Mouse (Mus musculus): ENCODE measurements at regions not wholly inside any gene's neighbourhood (a gene's known extent, or its start where the extent isn't known, plus 50 kb on each side); places are given as distances from the start of the nearest gene placed in this dataset.

GRCm38 (mm10) chr10:125773541-125773940 is 192.4 kb upstream of the Lrig3 start:
- Histone ChIP-seq H3K4me2 (no peak overlapping the region), H3K9ac (no peak overlapping the region), H3K27me3 (no peaks in the 10 kb centered on the region), H3K36me3 (no peaks in the 10 kb centered on the region), H3K4me1 (no peaks in the 10 kb centered on the region), H3K27ac (no peak overlapping the region), H3K9me3 (no peaks in the 10 kb centered on the region), H3K4me3 (no peak overlapping the region)
- WGBS, result 73% methylated on average over 7 of the region's 7 CpGs
- no peak for ATAC-seq (ENCODE audit: borderline replicate concordance, extremely low read depth, low FRiP score, low TSS enrichment)

- peaks cover 25% of the 10 kb centered on the region for H3K4me1 ChIP-seq
- 46% methylated on average over 6 of the region's 6 CpGs for WGBS
Measured at GRCm38 (mm10) chr10:125782486-125782885, 183.5 kb upstream of the Lrig3 start.

GRCm38 (mm10) chr10:125784896-125785295 is 181.1 kb upstream of the Lrig3 start:
- Histone ChIP-seq H3K9ac (no peak overlapping the region), H3K27me3 (no peaks in the 10 kb centered on the region), H3K9me3 (no peaks in the 10 kb centered on the region), H3K27ac (peak overlapping the region; percentile 76; the same call in 1 of the 2 replicates), H3K4me3 (no peak overlapping the region), H3K4me2 (0 out of 2 replicates have a peak overlapping the region, but pooled peaks have one; percentile 79), H3K4me1 (peaks cover 31% of the 10 kb centered on the region), H3K36me3 (no peaks in the 10 kb centered on the region)
- 8% methylated on average over 2 of the region's 2 CpGs for WGBS
- ATAC-seq (ENCODE audit: borderline replicate concordance, extremely low read depth, low FRiP score, low TSS enrichment), result no peak

More at GRCm38 (mm10) chr10:125782486-125782885, 183.5 kb upstream of the Lrig3 start:
- no peak overlapping the region for H3K4me2 ChIP-seq
- no peaks in the 10 kb centered on the region for H3K36me3 ChIP-seq
- no peaks in the 10 kb centered on the region for H3K9me3 ChIP-seq
- no peak overlapping the region for H3K27ac ChIP-seq
- H3K27me3 ChIP-seq, result no peaks in the 10 kb centered on the region
- ATAC-seq (ENCODE audit: borderline replicate concordance, extremely low read depth, low FRiP score, low TSS enrichment), result no peak
- H3K4me3 ChIP-seq, result no peak overlapping the region
- H3K9ac ChIP-seq, result no peak overlapping the region

GRCm38 (mm10) chr10:125785448-125786196 is 180.3 kb upstream of the Lrig3 start:
- 0 out of 2 replicates have a peak overlapping the region, but pooled peaks have one; percentile 38 for H3K4me3 ChIP-seq

GRCm38 (mm10) chr10:125786197-125786879 is 179.6 kb upstream of the Lrig3 start:
- 6% methylated on average over 10 of the region's 10 CpGs for WGBS
- Histone ChIP-seq H3K4me1 (peaks cover 31% of the 10 kb centered on the region), H3K4me3 (peak overlapping the region; percentile 38), H3K9me3 (no peaks in the 10 kb centered on the region), H3K36me3 (no peaks in the 10 kb centered on the region), H3K4me2 (peak overlapping the region; percentile 79), H3K27ac (peak overlapping the region; percentile 76), H3K9ac (peak overlapping the region; percentile 8; the same call in 1 of the 2 replicates), H3K27me3 (no peaks in the 10 kb centered on the region)
- peak; percentile 52; the same call in 1 of the 2 replicates for ATAC-seq (ENCODE audit: borderline replicate concordance, extremely low read depth, low FRiP score, low TSS enrichment)

More at GRCm38 (mm10) chr10:125785448-125786196, 180.3 kb upstream of the Lrig3 start:
- Histone ChIP-seq H3K9me3 (no peaks in the 10 kb centered on the region), H3K4me1 (peaks cover 31% of the 10 kb centered on the region), H3K9ac (peak overlapping the region; percentile 8; the same call in 1 of the 2 replicates), H3K27me3 (no peaks in the 10 kb centered on the region), H3K4me2 (peak overlapping the region; percentile 79), H3K36me3 (no peaks in the 10 kb centered on the region), H3K27ac (peak overlapping the region; percentile 76)
- peak; percentile 37; the same call in 1 of the 2 replicates for ATAC-seq (ENCODE audit: borderline replicate concordance, extremely low read depth, low FRiP score, low TSS enrichment)
- WGBS, result 3% methylated on average over 16 of the region's 16 CpGs

- no peaks in the 10 kb centered on the region for H3K27me3 ChIP-seq
- WGBS, result 2% methylated on average over 17 of the region's 17 CpGs
- H3K4me1 ChIP-seq, result peaks cover 31% of the 10 kb centered on the region
- peak overlapping the region; percentile 38 for H3K4me3 ChIP-seq
- H3K4me2 ChIP-seq, result peak overlapping the region; percentile 79
- H3K9me3 ChIP-seq, result no peaks in the 10 kb centered on the region
- peak; percentile 80; the same call in 1 of the 2 replicates for ATAC-seq (ENCODE audit: borderline replicate concordance, extremely low read depth, low FRiP score, low TSS enrichment)
- peak overlapping the region; percentile 29 for H3K9ac ChIP-seq
- peak overlapping the region; percentile 76 for H3K27ac ChIP-seq
- no peaks in the 10 kb centered on the region for H3K36me3 ChIP-seq
Measured at GRCm38 (mm10) chr10:125786880-125787337, 179.1 kb upstream of the Lrig3 start.

GRCm38 (mm10) chr10:125787441-125788060 is 178.4 kb upstream of the Lrig3 start:
- Histone ChIP-seq H3K4me2 (peak overlapping the region; percentile 79), H3K4me3 (peak overlapping the region; percentile 38), H3K9me3 (no peaks in the 10 kb centered on the region), H3K9ac (peak overlapping the region; percentile 29; the same call in 1 of the 2 replicates), H3K36me3 (no peaks in the 10 kb centered on the region), H3K4me1 (peaks cover 31% of the 10 kb centered on the region), H3K27me3 (no peaks in the 10 kb centered on the region), H3K27ac (peak overlapping the region; percentile 76)
- no peak for ATAC-seq (ENCODE audit: borderline replicate concordance, extremely low read depth, low FRiP score, low TSS enrichment)
- WGBS, result 14% methylated on average over 19 of the region's 19 CpGs

- ATAC-seq (ENCODE audit: borderline replicate concordance, extremely low read depth, low FRiP score, low TSS enrichment), result no peak
- WGBS, result 94% methylated on average over 2 of the region's 2 CpGs
- no peak overlapping the region for H3K4me3 ChIP-seq
Measured at GRCm38 (mm10) chr10:125788262-125788661, 177.7 kb upstream of the Lrig3 start.

GRCm38 (mm10) chr10:125790924-125791323 is 175.0 kb upstream of the Lrig3 start:
- no peak overlapping the region for H3K4me2 ChIP-seq
- H3K9me3 ChIP-seq, result no peaks in the 10 kb centered on the region
- WGBS, result 84% methylated on average over 2 of the region's 2 CpGs
- no peak overlapping the region for H3K27ac ChIP-seq
- no peak overlapping the region for H3K4me3 ChIP-seq
- H3K27me3 ChIP-seq, result no peaks in the 10 kb centered on the region
- no peak overlapping the region for H3K9ac ChIP-seq
- ATAC-seq (ENCODE audit: borderline replicate concordance, extremely low read depth, low FRiP score, low TSS enrichment), result no peak
- peaks cover 21% of the 10 kb centered on the region for H3K4me1 ChIP-seq
- no peaks in the 10 kb centered on the region for H3K36me3 ChIP-seq

More at GRCm38 (mm10) chr10:125788262-125788661, 177.7 kb upstream of the Lrig3 start:
- Histone ChIP-seq H3K27ac (no peak overlapping the region), H3K36me3 (no peaks in the 10 kb centered on the region), H3K9ac (no peak overlapping the region), H3K9me3 (no peaks in the 10 kb centered on the region), H3K4me1 (peaks cover 31% of the 10 kb centered on the region), H3K4me2 (no peak overlapping the region), H3K27me3 (no peaks in the 10 kb centered on the region)

GRCm38 (mm10) chr10:125794504-125794903 is 171.5 kb upstream of the Lrig3 start:
- Histone ChIP-seq H3K27ac (no peak overlapping the region), H3K36me3 (no peaks in the 10 kb centered on the region), H3K9me3 (no peaks in the 10 kb centered on the region), H3K4me1 (peaks cover 6% of the 10 kb centered on the region; the same call in 1 of the 2 replicates), H3K27me3 (no peaks in the 10 kb centered on the region), H3K9ac (no peak overlapping the region), H3K4me3 (no peak overlapping the region), H3K4me2 (no peak overlapping the region)
- no peak for ATAC-seq (ENCODE audit: borderline replicate concordance, extremely low read depth, low FRiP score, low TSS enrichment)
- 91% methylated on average over 2 of the region's 2 CpGs for WGBS

- H3K4me1 ChIP-seq, result peaks cover 6% of the 10 kb centered on the region; the same call in 1 of the 2 replicates
- H3K27ac ChIP-seq, result no peak overlapping the region
- H3K4me2 ChIP-seq, result no peak overlapping the region
- no peak overlapping the region for H3K9ac ChIP-seq
- ATAC-seq (ENCODE audit: borderline replicate concordance, extremely low read depth, low FRiP score, low TSS enrichment), result no peak
- H3K9me3 ChIP-seq, result no peaks in the 10 kb centered on the region
- 85% methylated on average over 1 of the region's 1 CpGs for WGBS
- no peaks in the 10 kb centered on the region for H3K27me3 ChIP-seq
- H3K4me3 ChIP-seq, result no peak overlapping the region
- no peaks in the 10 kb centered on the region for H3K36me3 ChIP-seq
Measured at GRCm38 (mm10) chr10:125795323-125795722, 170.6 kb upstream of the Lrig3 start.
